Mouse (Mus musculus): ENCODE measurements around the gene Nfib. TPM values are rescaled to one million over a fixed set of nuclear protein-coding genes. Genes with fewer than 3 reads are reported as not detected.

The Nfib gene
- polyA plus RNA-seq, 1 experiment: 4.1 TPM

- Histone ChIP-seq H3K27ac (ENCODE audit: control insufficient read depth, insufficient read depth, low read depth, low read length, poor library complexity) (no peak overlapping the region), H3K4me3 (replicated peaks; ENCODE audit: control insufficient read depth, low read depth, low read length) (no peak overlapping the region), H3K4me1 (ENCODE audit: control insufficient read depth, insufficient read depth, low read length) (no peaks in the 10 kb centered on the region)
- TF ChIP-seq CTCF (IDR thresholded peaks at IDR 0.05; ENCODE audit: control insufficient read depth, insufficient read depth, low read length) (no peak), POLR2A (IDR thresholded peaks at IDR 0.05; ENCODE audit: borderline replicate concordance, control insufficient read depth, low read depth, low read length) (no peak)
- WGBS: 85% methylated on average over 2 of the region's 2 CpGs
Observed at GRCm38 (mm10) chr4:82246290-82246689, 459.3 kb downstream of the Nfib start.

Other genes with a start within 250 kb of the Nfib start
- gene Zdhhc21, start 154.2 kb upstream of the Nfib start, polyA plus RNA-seq (2011; ENCODE audit: insufficient read depth, insufficient read length, low replicate concordance, missing spikeins): 2.2 and 3.2 TPM in 2 replicates
- gene Cer1, start 179.4 kb upstream of the Nfib start, polyA plus RNA-seq (2011; ENCODE audit: insufficient read depth, insufficient read length, low replicate concordance, missing spikeins): not detected in 2 replicates

Measured in bone marrow, adult 2 months (tissue).